Mouse (Mus musculus): Measurements from ENCODE around the gene Tiam1.

The Tiam1 gene

GRCm38 (mm10) chr16:90145244-90145643 lies 1.7 kb upstream of the Tiam1 start:
- in situ Hi-C loops (cut with MboI, MseI): no loop called here

GRCm38 (mm10) chr16:90144541-90144940 lies 972 bp upstream of the Tiam1 start:
- in situ Hi-C loops (cut with MboI, MseI): no loop called here

GRCm38 (mm10) chr16:90143416-90143759 lies 181 bp downstream of the Tiam1 start:
- in situ Hi-C loops (cut with MboI, MseI): no loop called here

GRCm38 (mm10) chr16:90142574-90143415 lies 774 bp downstream of the Tiam1 start:
- in situ Hi-C loops (cut with MboI, MseI): no loop called here

- in situ Hi-C loops (cut with MboI, MseI): no loop called here
Measured at GRCm38 (mm10) chr16:90142247-90142573, 1.4 kb downstream of the Tiam1 start.

GRCm38 (mm10) chr16:90141556-90141955 lies 2.0 kb downstream of the Tiam1 start:
- in situ Hi-C loops (cut with MboI, MseI): no loop called here

- in situ Hi-C loops (cut with MboI, MseI): no loop called here
Measured at GRCm38 (mm10) chr16:90140571-90140970, 3.0 kb downstream of the Tiam1 start.

- in situ Hi-C loops (cut with MboI, MseI): no loop called here
Measured at GRCm38 (mm10) chr16:90139696-90140095, 3.9 kb downstream of the Tiam1 start.

- in situ Hi-C loops (cut with MboI, MseI): no loop called here
Measured at GRCm38 (mm10) chr16:90138151-90138550, 5.4 kb downstream of the Tiam1 start.

GRCm38 (mm10) chr16:90137175-90137574 lies 6.4 kb downstream of the Tiam1 start:
- in situ Hi-C loops (cut with MboI, MseI): no loop called here

- in situ Hi-C loops (cut with MboI, MseI): no loop called here
Measured at GRCm38 (mm10) chr16:90135580-90135979, 8.0 kb downstream of the Tiam1 start.

GRCm38 (mm10) chr16:90134351-90134750 lies 9.2 kb downstream of the Tiam1 start:
- in situ Hi-C loops (cut with MboI, MseI): no loop called here

- in situ Hi-C loops (cut with MboI, MseI): no loop called here
Measured at GRCm38 (mm10) chr16:90132816-90133215, 10.8 kb downstream of the Tiam1 start.

- in situ Hi-C loops (cut with MboI, MseI): no loop called here
Measured at GRCm38 (mm10) chr16:90132331-90132730, 11.2 kb downstream of the Tiam1 start.

- in situ Hi-C loops (cut with MboI, MseI): no loop called here
Measured at GRCm38 (mm10) chr16:90128817-90129587, 14.6 kb downstream of the Tiam1 start.

GRCm38 (mm10) chr16:90128361-90128760 lies 15.2 kb downstream of the Tiam1 start:
- in situ Hi-C loops (cut with MboI, MseI): no loop called here

- in situ Hi-C loops (cut with MboI, MseI): no loop called here
Measured at GRCm38 (mm10) chr16:90125318-90126314, 18.0 kb downstream of the Tiam1 start.

- in situ Hi-C loops (cut with MboI, MseI): no loop called here
Measured at GRCm38 (mm10) chr16:90123091-90123490, 20.5 kb downstream of the Tiam1 start.

- in situ Hi-C loops (cut with MboI, MseI): no loop called here
Measured at GRCm38 (mm10) chr16:90122439-90122838, 21.1 kb downstream of the Tiam1 start.

GRCm38 (mm10) chr16:90121799-90122198 lies 21.8 kb downstream of the Tiam1 start:
- in situ Hi-C loops (cut with MboI, MseI): no loop called here

- in situ Hi-C loops (cut with MboI, MseI): no loop called here
Measured at GRCm38 (mm10) chr16:90119969-90120368, 23.6 kb downstream of the Tiam1 start.

GRCm38 (mm10) chr16:90116637-90117182 lies 26.9 kb downstream of the Tiam1 start:
- in situ Hi-C loops (cut with MboI, MseI): no loop called here
